Mouse (Mus musculus): ENCODE results near the gene Dnah2. TPM values are rescaled to one million over a fixed set of nuclear protein-coding genes. Genes with fewer than 3 reads are reported as not detected.

Dnah2 gene
- total RNA-seq, 1 experiment from 2014 or later, result 0.76 TPM

GRCm38 (mm10) chr11:69390400-69391034, 158.4 kb downstream of the Dnah2 start:
- no peak for DNase-seq

GRCm38 (mm10) chr11:69389531-69390399, 159.1 kb downstream of the Dnah2 start:
- DNase-seq, result peak; percentile 85

- no peak for DNase-seq
These were observed 160.2 kb downstream of the Dnah2 start for GRCm38 (mm10) chr11:69388680-69389079.

DNA sequence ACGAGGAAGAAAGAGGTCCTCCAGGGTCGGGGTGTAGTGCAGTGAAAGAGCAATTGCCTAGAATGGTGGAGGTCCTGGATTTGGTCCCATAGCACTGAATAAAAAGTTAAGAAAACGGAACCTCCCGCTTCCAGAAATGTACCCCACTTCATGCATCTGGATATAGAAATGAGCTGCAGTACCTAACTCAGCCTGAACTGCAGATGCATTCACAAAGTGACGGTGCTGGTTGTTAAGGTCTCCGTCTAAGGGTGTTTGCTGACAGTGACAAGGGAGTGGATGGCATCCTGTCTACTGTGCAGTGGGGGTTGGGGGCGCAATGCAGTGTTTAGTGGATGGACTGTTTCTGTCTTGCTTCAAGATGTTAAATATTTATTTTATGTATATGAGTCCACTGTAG, 162.2 kb downstream of the Dnah2 start:
- no peak for DNase-seq

- DNase-seq, result no peak
These were observed 163.9 kb downstream of the Dnah2 start for GRCm38 (mm10) chr11:69384979-69385378.

DNA sequence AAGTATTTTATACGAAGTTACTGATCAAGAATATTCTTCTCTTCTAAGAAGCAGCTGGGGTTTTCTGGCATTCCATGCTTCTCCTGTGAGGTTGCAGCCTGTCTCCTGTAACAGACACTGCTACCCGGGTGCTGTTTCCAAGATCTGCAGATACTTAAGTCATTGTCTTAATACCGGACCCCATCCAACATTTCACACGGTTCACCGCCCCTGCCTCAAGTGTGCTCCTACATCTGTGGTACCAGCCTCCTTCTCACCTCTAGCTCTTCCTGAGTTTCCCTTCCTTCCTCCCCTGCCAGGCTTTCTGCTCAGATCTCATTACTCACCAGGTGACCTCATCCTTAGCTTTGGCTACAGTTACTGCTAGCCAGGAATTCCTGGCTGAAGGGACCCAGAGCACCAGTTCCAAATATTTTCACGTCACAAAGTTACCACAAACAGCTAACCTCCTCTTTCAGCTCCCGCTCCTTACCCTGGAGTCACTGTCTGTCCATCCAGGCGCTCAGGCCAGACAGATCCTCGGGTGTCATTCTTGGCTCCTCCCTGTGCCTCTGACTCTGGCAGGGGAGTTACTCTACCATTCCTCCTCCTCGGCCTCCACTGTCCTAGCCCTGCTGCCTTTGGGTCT, 166.3 kb downstream of the Dnah2 start:
- DNase-seq, result no peak

GRCm38 (mm10) chr11:69381356-69381755, 167.6 kb downstream of the Dnah2 start:
- no peak for DNase-seq

DNA sequence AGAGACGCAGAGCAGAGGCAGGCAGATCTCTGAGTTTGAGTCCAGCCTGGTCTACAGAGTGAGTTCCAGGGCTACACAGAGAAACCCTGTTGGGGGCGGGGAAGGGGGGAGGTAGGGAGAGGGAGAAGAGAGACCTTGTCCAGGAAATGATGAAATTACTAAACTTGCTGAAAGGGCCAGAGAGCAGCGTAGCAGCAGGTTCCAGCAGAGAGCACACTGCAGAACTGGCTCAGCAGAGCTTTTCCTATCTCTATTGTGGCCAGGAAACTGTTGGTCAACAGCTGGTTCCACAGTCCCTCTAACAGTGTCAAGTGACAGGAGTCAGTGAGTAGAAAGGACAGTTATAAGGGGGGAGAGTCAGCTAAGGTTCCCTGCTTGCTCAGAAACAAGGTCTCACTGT, 169.3 kb downstream of the Dnah2 start:
- DNase-seq, result no peak

- DNase-seq, result no peak
These were observed 171.1 kb downstream of the Dnah2 start for GRCm38 (mm10) chr11:69377766-69378165.

- DNase-seq, result no peak
These were observed 173.3 kb downstream of the Dnah2 start for GRCm38 (mm10) chr11:69375646-69376045.

GRCm38 (mm10) chr11:69373223-69373965, 175.5 kb downstream of the Dnah2 start:
- DNase-seq, result no peak

DNA sequence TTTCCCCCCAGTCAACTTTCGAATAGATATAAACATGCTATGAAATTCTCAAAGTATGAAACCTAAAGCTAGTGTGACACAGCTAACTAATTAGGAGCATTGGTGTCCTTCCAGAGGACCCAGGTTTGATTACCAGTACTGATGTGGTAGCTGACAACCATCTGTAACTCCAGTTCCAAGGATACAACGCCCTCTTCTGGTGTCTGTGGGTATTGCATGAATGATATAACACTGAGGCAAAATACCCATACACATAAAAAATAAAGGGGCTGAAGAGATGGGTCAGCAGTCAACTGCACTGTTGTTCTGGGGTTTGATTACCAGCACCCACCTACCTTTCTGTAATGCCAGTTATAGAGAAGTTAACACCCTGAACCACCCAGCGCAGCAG, 176.1 kb downstream of the Dnah2 start:
- no peak for DNase-seq

DNA sequence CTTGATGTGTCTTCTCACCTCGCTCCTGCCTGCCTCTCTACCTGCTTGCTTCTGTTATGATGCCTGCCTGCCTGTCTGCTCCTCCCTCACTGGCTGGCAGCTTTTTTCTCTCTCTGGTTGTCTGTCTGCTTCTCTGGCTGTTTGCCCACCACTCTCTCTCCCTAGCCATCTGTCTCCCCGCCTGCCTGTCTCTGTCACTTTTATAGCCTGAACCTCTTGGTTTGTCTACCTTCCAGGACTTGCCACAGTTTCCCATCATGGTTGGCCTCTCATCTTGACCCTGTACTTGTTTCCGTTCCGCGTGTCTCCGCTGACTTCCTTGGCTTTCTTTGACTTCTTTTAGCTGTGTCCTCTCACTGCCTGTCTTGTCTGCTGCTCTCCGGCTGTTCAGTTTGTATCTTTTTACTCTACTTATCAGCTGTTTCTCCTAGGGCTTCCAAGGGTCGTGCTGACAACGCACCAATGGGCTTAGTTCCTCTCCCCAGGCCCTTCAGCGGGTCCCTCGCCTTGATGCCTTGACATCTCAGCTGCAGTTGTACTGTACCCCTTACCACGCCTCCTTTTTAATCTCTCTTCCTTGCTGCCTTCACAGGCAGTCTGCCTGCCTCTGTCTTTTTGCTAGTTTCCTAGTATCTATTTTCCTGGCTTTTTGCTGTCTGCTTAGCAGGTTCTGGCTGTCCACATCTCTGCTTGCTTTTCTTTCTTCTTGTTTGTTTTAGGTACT, 176.7 kb downstream of the Dnah2 start:
- DNase-seq, result no peak

GRCm38 (mm10) chr11:69371601-69372000, 177.3 kb downstream of the Dnah2 start:
- no peak for DNase-seq

DNA sequence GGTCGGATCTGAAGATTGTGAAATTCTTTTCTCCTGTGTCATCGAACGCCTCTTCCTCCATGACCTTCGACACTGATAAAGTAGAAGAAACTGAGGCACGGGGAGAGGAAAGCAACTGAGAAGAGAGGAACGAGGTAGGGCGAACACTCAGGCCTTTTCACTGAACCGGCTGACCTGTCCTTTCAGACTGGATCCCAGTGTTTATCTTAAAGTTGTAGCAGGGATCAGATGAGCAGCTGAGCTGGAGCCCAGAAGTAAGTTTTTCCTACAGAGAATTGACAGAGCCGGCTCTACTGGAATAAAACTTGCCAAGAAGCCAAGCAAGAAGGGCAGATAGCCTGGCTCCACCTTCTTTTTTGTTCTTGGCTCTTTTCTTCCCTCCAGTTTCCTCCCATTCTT, 178.1 kb downstream of the Dnah2 start:
- DNase-seq, result no peak

Small RNA genes lying within 50 kb of the gene (microRNA-seq; reads per million reads assigned to microRNA genes)
- gene Gm27493, result 0 reads per million in 2 experiments

Other genes starting within 250 kb of the Dnah2 start
- gene Cntrob, start 225.3 kb downstream of the Dnah2 start, total RNA-seq (2021), result 10.3 and 13.3 TPM in 2 replicates
- 80.8 and 86.2 TPM in 2 replicates for gene Trappc1, start 225.1 kb downstream of the Dnah2 start, total RNA-seq (2021)
- 7.3 and 9.7 TPM in 2 replicates for gene Kcnab3, start 222.9 kb downstream of the Dnah2 start, total RNA-seq (2021)
- 6.8 and 7.7 TPM in 2 replicates for gene Rnf227, start 208.6 kb downstream of the Dnah2 start, total RNA-seq (2021)
- gene Chd3, start 179.7 kb downstream of the Dnah2 start, total RNA-seq (2021), result 105 and 111 TPM in 2 replicates
- gene Naa38, start 153.6 kb downstream of the Dnah2 start, total RNA-seq (2021), result 127 and 149 TPM in 2 replicates
- gene Cyb5d1, start 153.5 kb downstream of the Dnah2 start, total RNA-seq (2021), result 43.5 and 51.0 TPM in 2 replicates
- gene Tmem88, start 150.9 kb downstream of the Dnah2 start, total RNA-seq (2021), result 13.9 and 16.9 TPM in 2 replicates
- 45.1 and 46.2 TPM in 2 replicates for gene Kdm6b, start 135.4 kb downstream of the Dnah2 start, total RNA-seq (2021)
- gene Efnb3, start 11.1 kb upstream of the Dnah2 start, total RNA-seq (2021), result 0.38 and 1.5 TPM in 2 replicates
- gene Wrap53, start 31.1 kb upstream of the Dnah2 start, total RNA-seq (2021), result 12.5 and 12.9 TPM in 2 replicates
- gene Trp53, start 31.2 kb upstream of the Dnah2 start, total RNA-seq (2021), result 74.1 and 81.7 TPM in 2 replicates
- 34.0 and 38.0 TPM in 2 replicates for gene Atp1b2, start 56.8 kb upstream of the Dnah2 start, total RNA-seq (2021)
- not detected in 2 replicates for gene Shbg, start 68.8 kb upstream of the Dnah2 start, total RNA-seq (2021)
- gene Sat2, start 72.9 kb upstream of the Dnah2 start, total RNA-seq (2021), result 6.7 and 16.9 TPM in 2 replicates
- 89.7 and 101 TPM in 2 replicates for gene Fxr2, start 83.9 kb upstream of the Dnah2 start, total RNA-seq (2021)
- 0.39 TPM in 1 of 2 replicates, not detected in the other for gene Sox15, start 106.2 kb upstream of the Dnah2 start, total RNA-seq (2021)
- gene Mpdu1, start 113.5 kb upstream of the Dnah2 start, total RNA-seq (2021), result 123 and 137 TPM in 2 replicates
- 14.2 and 22.6 TPM in 2 replicates for gene Cd68, start 117.0 kb upstream of the Dnah2 start, total RNA-seq (2021)
- gene Eif4a1, start 123.3 kb upstream of the Dnah2 start, total RNA-seq (2021), result 624 and 654 TPM in 2 replicates
- gene Senp3, start 133.0 kb upstream of the Dnah2 start, total RNA-seq (2021), result 91.6 and 91.8 TPM in 2 replicates
- 3.8 and 4.1 TPM in 2 replicates for gene Tnfsf13, start 136.7 kb upstream of the Dnah2 start, total RNA-seq (2021)
- gene Tnfsf12, start 146.7 kb upstream of the Dnah2 start, total RNA-seq (2021), result 16.6 and 25.6 TPM in 2 replicates
- 3.8 and 4.6 TPM in 2 replicates for gene Tnfsfm13, start 147.0 kb upstream of the Dnah2 start, total RNA-seq (2021)
- gene Polr2a, start 209.5 kb upstream of the Dnah2 start, total RNA-seq (2021), result 98.5 and 101 TPM in 2 replicates
- not detected in 2 replicates for gene Slc35g3, start 212.9 kb upstream of the Dnah2 start, total RNA-seq (2021)
- gene Zbtb4, start 216.8 kb upstream of the Dnah2 start, total RNA-seq (2021), result 39.5 and 65.8 TPM in 2 replicates
- gene Chrnb1, start 246.8 kb upstream of the Dnah2 start, total RNA-seq (2021), result 1.8 and 2.4 TPM in 2 replicates

All from adrenal gland, postnatal 25 days (tissue).